Mouse (Mus musculus): ENCODE results near the gene Car11.

GRCm38 (mm10) chr7:45725713-45726112 is 26.1 kb downstream of the Car11 start, which contains the start of gene Spaca4:
- no peak for TF ChIP-seq CTCF (IDR thresholded peaks at IDR 0.05; ENCODE audit: insufficient read depth, low read depth, low read length)
- TF ChIP-seq POLR2A (IDR thresholded peaks at IDR 0.05; ENCODE audit: insufficient read depth, low read depth, low read length), result no peak
